Mouse (Mus musculus): ENCODE data around the gene Rrh.

DNA sequence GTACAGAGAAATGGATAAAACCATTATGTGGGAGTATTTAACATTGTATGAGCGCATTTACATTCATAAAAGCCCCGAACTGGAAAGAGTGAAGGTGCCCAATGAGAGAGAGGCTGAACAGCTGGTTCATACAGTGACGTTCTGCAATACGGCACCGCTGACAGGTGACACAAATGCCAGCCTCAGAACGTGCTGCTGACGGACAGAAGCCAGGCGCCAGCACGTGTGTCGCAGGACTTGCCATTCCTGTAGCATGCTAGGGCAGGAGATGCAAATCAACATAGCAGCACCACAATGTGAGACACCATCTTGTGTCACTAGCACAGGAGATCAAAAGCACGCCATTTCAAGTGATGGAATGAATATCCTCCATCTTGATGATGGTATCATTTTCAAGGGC, 23.8 kb downstream of the Rrh start:
- TF ChIP-seq EP300 (IDR thresholded peaks at IDR 0.05; ENCODE audit: low read length) (no peak), UBTF (IDR thresholded peaks at IDR 0.05; ENCODE audit: low read depth, low read length) (no peak), GABPA (IDR thresholded peaks at IDR 0.05; ENCODE audit: insufficient replicate concordance, low read depth, low read length) (no peak)
